Mouse (Mus musculus) stomach, postnatal 0 days (tissue): ENCODE data around the gene Qtrt2.

Experiments
- CTCF ChIP-seq: IDR thresholded peaks from 2 replicates; pipeline ENCODE4 v1.5.1; 2016; ENCODE audit warnings: antibody characterized with exemption, low read depth, mild to moderate bottlenecking, moderate library complexity
- EP300 ChIP-seq: optimal IDR thresholded peaks from 2 replicates; pipeline ENCODE3; 2016; ENCODE audit warnings: antibody characterized with exemption

- TF ChIP-seq CTCF (no peak), EP300 (no peak)
Observed at GRCm38 (mm10) chr16:43963291-43963690, 36.7 kb upstream of the Qtrt2 start.
